Mouse (Mus musculus) embryonic facial prominence, embryonic 14.5 days (tissue): Measurements from ENCODE around the gene Txlna. TPM values are rescaled to one million over a fixed set of nuclear protein-coding genes. Genes with fewer than 3 reads are reported as not detected.
A peak's percentile ranks its signal among the peaks of the same experiment; 100 is the strongest.

ENCODE experiments used
- ATAC-seq: fragments of 200-750 bp; cut with Nextera tagmentation; 2 replicates; pipeline ENCODE4 v1.8.0; 2017; ENCODE audit warnings: low read depth, moderate number of reproducible peaks, moderate TSS enrichment
- DNase-seq: peaks from one replicate; pipeline ENCODE4 v3.0.0-alpha.2; 2015; ENCODE audit warnings: low spot score
- H3K27ac ChIP-seq: fragments of 300-500 bp; sonication (generic); replicated peaks from 2 replicates; pipeline ENCODE4 v1.5.1; 2014; ENCODE audit warnings: low read depth, mild to moderate bottlenecking, low read length, moderate library complexity
- H3K27me3 ChIP-seq: fragments of 300-500 bp; sonication (generic); replicated peaks from 2 replicates; pipeline ENCODE4 v1.6.1; 2014; ENCODE audit warnings: low read length; ENCODE audit not compliant: control insufficient read depth, insufficient read depth
- H3K36me3 ChIP-seq: fragments of 300-500 bp; sonication (generic); 2 replicates; pipeline ENCODE4 v1.6.1; 2014; ENCODE audit warnings: low read length, mixed read lengths; ENCODE audit not compliant: control insufficient read depth, insufficient read depth
- H3K4me1 ChIP-seq: fragments of 300-500 bp; sonication (generic); 2 replicates; pipeline ENCODE4 v1.6.1; 2014; ENCODE audit warnings: antibody characterized with exemption, low read length; ENCODE audit not compliant: control insufficient read depth, insufficient read depth
- H3K4me2 ChIP-seq: fragments of 300-500 bp; sonication (generic); 2 replicates; pipeline ENCODE4 v1.6.1; 2014; ENCODE audit warnings: low read depth, mild to moderate bottlenecking, low read length, moderate library complexity, mixed read lengths
- H3K4me3 ChIP-seq: fragments of 300-500 bp; sonication (generic); 2 replicates; pipeline ENCODE4 v1.5.1; 2014; ENCODE audit warnings: low read depth, mild to moderate bottlenecking, low read length
- H3K9ac ChIP-seq: fragments of 300-500 bp; sonication (generic); 2 replicates; pipeline ENCODE4 v1.6.1; 2014; ENCODE audit warnings: low read depth, mild to moderate bottlenecking, low read length, moderate library complexity, mixed read lengths
- H3K9me3 ChIP-seq: fragments of 300-500 bp; sonication (generic); 2 replicates; pipeline ENCODE4 v1.6.1; 2016; ENCODE audit warnings: low read length; ENCODE audit not compliant: control insufficient read depth
- WGBS: fragments of 180-500 bp; shearing (Covaris S2); extraction: QIAGEN DNeasy Blood & Tissue Kit; methylation state at CpG from one replicate; pipeline ENCODE4 v1.1.7; 2014; 5-methylcytosine and 5-hydroxymethylcytosine counted together
- polyA plus RNA-seq: library from polyadenylated mRNA; unstranded; fragments of >200 nt; fragmentation: Nextera tagmentation; extraction: Ambion mirVana; gene quantifications from 2 replicates; pipeline ENCODE4 v1.2.1, GENCODE M21; 2014

Gene Txlna
- polyA plus RNA-seq, 1 experiment from 2014 or later: 96.7 TPM

DNA sequence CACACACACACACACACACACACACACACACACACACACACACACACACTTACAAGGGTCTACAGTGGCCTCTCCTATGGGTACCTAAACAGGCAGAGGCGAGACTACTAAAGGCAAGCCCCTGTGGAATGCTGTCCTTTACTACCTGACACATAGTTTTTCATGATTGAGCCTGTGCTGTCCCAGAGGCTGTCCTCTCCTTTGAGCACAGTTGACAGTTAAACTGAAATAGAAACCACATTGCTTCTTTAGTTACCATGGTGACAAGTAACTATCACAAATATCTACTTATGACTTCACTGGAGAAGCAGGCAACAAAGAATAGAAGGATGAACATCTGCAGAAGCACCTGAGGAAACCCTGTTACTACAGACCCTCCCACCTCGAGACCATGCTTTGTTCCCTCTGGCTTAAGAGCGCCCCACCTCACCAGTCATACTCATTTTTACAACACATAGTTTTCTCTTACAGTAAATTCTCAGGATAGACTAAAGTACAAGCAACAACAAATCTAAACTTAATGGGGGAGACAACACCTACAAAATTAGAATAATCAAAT is 21.5 kb upstream of the Txlna start:
- no peaks in the 10 kb centered on the region for H3K4me1 ChIP-seq
- H3K4me2 ChIP-seq: no peak overlapping the region
- H3K27ac ChIP-seq: no peak overlapping the region
- H3K9ac ChIP-seq: no peak overlapping the region
- ATAC-seq (peak; percentile 60), DNase-seq (no peak)
- H3K27me3 ChIP-seq: no peaks in the 10 kb centered on the region
- H3K9me3 ChIP-seq: no peaks in the 10 kb centered on the region
- peaks cover 62% of the 10 kb centered on the region for H3K36me3 ChIP-seq
- WGBS: 70% methylated on average over 3 of the region's 3 CpGs
- no peak overlapping the region for H3K4me3 ChIP-seq

- H3K36me3 ChIP-seq: peaks cover 64% of the 10 kb centered on the region
- 98% methylated on average over 3 of the region's 3 CpGs for WGBS
Observed at GRCm38 (mm10) chr4:129661584-129661983, 20.7 kb upstream of the Txlna start.

DNA sequence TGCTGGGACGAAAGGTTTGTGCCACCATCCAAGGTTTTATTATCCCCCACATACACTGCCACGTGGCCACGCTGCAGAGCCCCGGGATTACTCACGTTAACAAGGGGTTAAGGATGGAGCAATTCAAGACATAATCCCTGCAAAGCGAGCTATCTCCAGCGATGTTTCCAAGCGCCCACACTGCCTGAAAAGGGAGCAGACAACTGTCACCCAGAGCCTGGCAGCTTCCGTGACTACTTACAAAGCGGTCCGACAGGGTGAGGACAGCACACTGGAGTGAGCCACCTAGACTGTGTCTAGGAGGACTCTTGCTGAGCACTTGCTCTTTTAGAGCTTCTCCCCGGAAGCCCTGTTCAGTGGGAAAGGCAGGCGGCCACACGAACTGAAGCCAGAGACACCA is 13.9 kb upstream of the Txlna start:
- Histone ChIP-seq H3K4me3 (no peak overlapping the region), H3K27ac (no peak overlapping the region), H3K27me3 (no peaks in the 10 kb centered on the region), H3K9me3 (no peaks in the 10 kb centered on the region), H3K4me2 (no peak overlapping the region), H3K36me3 (peaks cover 96% of the 10 kb centered on the region), H3K4me1 (no peaks in the 10 kb centered on the region), H3K9ac (no peak overlapping the region)
- ATAC-seq: no peak
- 95% methylated on average over 14 of the region's 14 CpGs for WGBS
- DNase-seq: no peak

More at GRCm38 (mm10) chr4:129661584-129661983, 20.7 kb upstream of the Txlna start:
- Histone ChIP-seq H3K4me2 (no peak overlapping the region), H3K4me1 (no peaks in the 10 kb centered on the region), H3K27ac (no peak overlapping the region), H3K9ac (no peak overlapping the region), H3K4me3 (no peak overlapping the region), H3K27me3 (no peaks in the 10 kb centered on the region), H3K9me3 (no peaks in the 10 kb centered on the region)
- DNase-seq (no peak), ATAC-seq (no peak)

GRCm38 (mm10) chr4:129650359-129650758 is 9.5 kb upstream of the Txlna start:
- Histone ChIP-seq H3K9me3 (no peaks in the 10 kb centered on the region), H3K36me3 (peaks cover 96% of the 10 kb centered on the region), H3K4me2 (no peak overlapping the region), H3K4me3 (no peak overlapping the region), H3K27me3 (no peaks in the 10 kb centered on the region), H3K9ac (no peak overlapping the region), H3K4me1 (no peaks in the 10 kb centered on the region), H3K27ac (no peak overlapping the region)
- ATAC-seq (no peak), DNase-seq (no peak)
- 93% methylated on average over 8 of the region's 8 CpGs for WGBS

DNA sequence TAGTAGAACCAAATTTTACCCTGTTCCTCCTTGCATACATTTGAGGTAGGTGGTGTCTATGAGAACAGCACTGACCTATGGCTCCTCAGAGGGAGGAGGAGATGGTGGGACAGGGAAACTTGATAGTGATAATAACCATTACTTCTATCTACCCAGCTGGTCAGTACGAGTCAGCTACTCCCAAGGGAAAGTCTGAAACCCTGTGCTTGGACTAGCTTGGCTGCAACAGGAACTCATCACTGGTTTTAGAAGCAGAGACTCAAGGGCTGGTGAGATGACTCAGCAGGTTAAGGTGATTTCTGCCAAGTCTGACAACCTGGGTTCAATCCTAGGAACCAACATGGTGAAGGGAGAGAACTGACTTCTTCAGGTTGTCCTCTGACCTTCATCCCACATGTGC is 7.8 kb upstream of the Txlna start:
- no peaks in the 10 kb centered on the region for H3K4me1 ChIP-seq
- H3K4me3 ChIP-seq: no peak overlapping the region
- H3K27ac ChIP-seq: no peak overlapping the region
- no peak overlapping the region for H3K4me2 ChIP-seq
- no peak overlapping the region for H3K9ac ChIP-seq
- H3K27me3 ChIP-seq: no peaks in the 10 kb centered on the region
- DNase-seq (no peak), ATAC-seq (no peak)
- no peaks in the 10 kb centered on the region for H3K9me3 ChIP-seq
- peaks cover 92% of the 10 kb centered on the region for H3K36me3 ChIP-seq
- WGBS: 62% methylated on average over 1 of the region's 1 CpGs

GRCm38 (mm10) chr4:129645204-129645603 is 4.3 kb upstream of the Txlna start:
- H3K4me1 ChIP-seq: peaks cover 5% of the 10 kb centered on the region
- H3K9me3 ChIP-seq: no peaks in the 10 kb centered on the region
- H3K4me3 ChIP-seq: no peak overlapping the region
- no peak overlapping the region for H3K4me2 ChIP-seq
- DNase-seq: no peak
- no peak overlapping the region for H3K27ac ChIP-seq
- WGBS: 92% methylated on average over 6 of the region's 6 CpGs
- peak overlapping the region; percentile 10; the same call in 1 of the 2 replicates for H3K9ac ChIP-seq
- ATAC-seq: no peak
- H3K27me3 ChIP-seq: no peaks in the 10 kb centered on the region
- H3K36me3 ChIP-seq: peaks cover 61% of the 10 kb centered on the region

GRCm38 (mm10) chr4:129641756-129642155 is 891 bp upstream of the Txlna start:
- 38% methylated on average over 5 of the region's 5 CpGs for WGBS
- Histone ChIP-seq H3K9ac (peak overlapping the region; percentile 90; the same call in 1 of the 2 replicates), H3K9me3 (no peaks in the 10 kb centered on the region), H3K36me3 (peaks cover 52% of the 10 kb centered on the region), H3K4me2 (peak overlapping the region; percentile 89), H3K27ac (peak overlapping the region; percentile 75), H3K4me1 (peaks cover 21% of the 10 kb centered on the region), H3K27me3 (no peaks in the 10 kb centered on the region), H3K4me3 (peak overlapping the region; percentile 70)
- ATAC-seq (no peak), DNase-seq (peak; percentile 60)

- DNase-seq (peak; percentile 23), ATAC-seq (no peak)
- Histone ChIP-seq H3K9ac (peak overlapping the region; percentile 90), H3K36me3 (peaks cover 53% of the 10 kb centered on the region), H3K4me1 (peaks cover 21% of the 10 kb centered on the region), H3K27ac (peak overlapping the region; percentile 94), H3K9me3 (no peaks in the 10 kb centered on the region), H3K27me3 (no peaks in the 10 kb centered on the region), H3K4me3 (peak overlapping the region; percentile 70), H3K4me2 (peak overlapping the region; percentile 89)
- WGBS: 3% methylated on average over 17 of the region's 17 CpGs
Observed at GRCm38 (mm10) chr4:129640101-129640637, 696 bp downstream of the Txlna start.

GRCm38 (mm10) chr4:129639221-129639620 is 1.6 kb downstream of the Txlna start:
- peaks cover 53% of the 10 kb centered on the region for H3K36me3 ChIP-seq
- H3K27me3 ChIP-seq: no peaks in the 10 kb centered on the region
- peak overlapping the region; percentile 90; the same call in 1 of the 2 replicates for H3K9ac ChIP-seq
- peak overlapping the region; percentile 70 for H3K4me3 ChIP-seq
- DNase-seq (no peak), ATAC-seq (no peak)
- H3K9me3 ChIP-seq: no peaks in the 10 kb centered on the region
- 81% methylated on average over 15 of the region's 15 CpGs for WGBS
- H3K4me1 ChIP-seq: peaks cover 21% of the 10 kb centered on the region
- H3K4me2 ChIP-seq: peak overlapping the region; percentile 89
- H3K27ac ChIP-seq: no peak overlapping the region
